Comparison of ENCODE assay signal across 17 mouse cellular contexts in genomic region chr6:135297570-135297969, GRCm38 (mm10). TPM values are rescaled to one million over a fixed set of nuclear protein-coding genes. Genes with fewer than 3 reads are reported as not detected.
"Had no signal": no experiment of that assay in that cellular context is flagged by ENCODE, and none has a peak within 500 bp of the region (broad histone marks: within the 10 kb centered on the region; RNA-seq: fewer than 3 reads in every experiment).

No protein-coding gene starts in this region.

- H3K36me3 ChIP-seq: midbrain, embryonic 10.5 days; neural tube, embryonic 15.5 days had no signal

- H3K4me1 ChIP-seq: midbrain, embryonic 10.5 days had no signal

- H3K4me2 ChIP-seq: neural tube, embryonic 15.5 days had no signal

- H3K4me3 ChIP-seq: left cerebral cortex, adult 2 months; midbrain, embryonic 10.5 days; myocyte; neural tube, embryonic 15.5 days had no signal

- H3K27me3 ChIP-seq: neural tube, embryonic 15.5 days had no signal

- DNase-seq: kidney, postnatal 14 days; lung, adult 18-20 months; midbrain, embryonic 14.5 days; spleen, adult 18-20 months; thymus, adult 2 months; thymus, postnatal 25 days had no signal

- H3K9ac ChIP-seq: liver, embryonic 14.5 days; neural tube, embryonic 15.5 days had no signal

- H3K27ac ChIP-seq: left cerebral cortex, adult 2 months; liver, embryonic 14.5 days; midbrain, embryonic 10.5 days; neural tube, embryonic 15.5 days had no signal

- H3K9me3 ChIP-seq: midbrain, embryonic 10.5 days; neural tube, embryonic 15.5 days had no signal

RNA-seq across cellular contexts. Expression of gene Pbp2, which starts 12.6 kb away (rescaled TPM):
- total RNA-seq: layer of hippocampus, postnatal 25 days; liver, adult 2 months; megakaryocyte progenitor cell, adult 5-6 weeks had no signal
- polyA plus RNA-seq: liver, adult 2 months; liver, embryonic 14.5 days; midbrain, embryonic 10.5 days; midbrain, embryonic 14.5 days; neural tube, embryonic 11.5 days; neural tube, embryonic 15.5 days; stomach, embryonic 14.5 days; thymus, adult 2 months had no signal

RNA-seq across cellular contexts. Expression of gene Gsg1, which starts 43.4 kb away (rescaled TPM):
- total RNA-seq: layer of hippocampus, postnatal 25 days; left cerebral cortex, adult 2 months; left cerebral cortex, postnatal 14 days; liver, adult 2 months; megakaryocyte progenitor cell, adult 5-6 weeks had no signal
